Mouse (Mus musculus): ENCODE measurements around the gene Dmrtc1b. TPM values are rescaled to one million over a fixed set of nuclear protein-coding genes. Genes with fewer than 3 reads are reported as not detected.
"Not testable (repeated sequence)": the region's sequence is repeated elsewhere in the genome, so short reads cannot be mapped to it uniquely, and the experiment has no call there.

Gene Dmrtc1b
- total RNA-seq (2022) = not detected

GRCm38 (mm10) chrX:102707535-102707934 is at the start of gene Dmrtc1b, which contains the start of gene Gm9112:
Gene Dmrtc1b, plus strand, starts transcription at chrX:102707865.
Gene Gm9112, minus strand, starts transcription at chrX:102707635.
- not testable (repeated sequence) for DNase-seq (ENCODE audit: low spot score)

GRCm38 (mm10) chrX:102660712-102661111 is 47.0 kb upstream of the Dmrtc1b start:
- peak; percentile 19 for DNase-seq (ENCODE audit: low spot score)

GRCm38 (mm10) chrX:102666641-102667040 is 41.0 kb upstream of the Dmrtc1b start:
- no peak for DNase-seq (ENCODE audit: low spot score)

- DNase-seq (ENCODE audit: low spot score) = not testable (repeated sequence)
These were observed 23.0 kb upstream of the Dmrtc1b start for GRCm38 (mm10) chrX:102684706-102685105.

GRCm38 (mm10) chrX:102686872-102687271 is 20.8 kb upstream of the Dmrtc1b start, which contains the start of gene Gm3880:
Gene Gm3880, minus strand, starts transcription at chrX:102686972.
- DNase-seq (ENCODE audit: low spot score) = not testable (repeated sequence)

GRCm38 (mm10) chrX:102689252-102689651 is 18.4 kb upstream of the Dmrtc1b start:
- not testable (repeated sequence) for DNase-seq (ENCODE audit: low spot score)

- not testable (repeated sequence) for DNase-seq (ENCODE audit: low spot score)
These were observed 7.0 kb upstream of the Dmrtc1b start for GRCm38 (mm10) chrX:102700636-102701035.

- not testable (repeated sequence) for DNase-seq (ENCODE audit: low spot score)
These were observed 16.6 kb downstream of the Dmrtc1b start for GRCm38 (mm10) chrX:102724226-102724625.

Other genes with a start within 250 kb of the Dmrtc1b start
- gene Hdac8, start 202.5 kb upstream of the Dmrtc1b start, total RNA-seq (2022) = 1 to 10 TPM; 3.8 to 4.1 (median 4.0) TPM
- 10 to 100 TPM; 35.0 to 52.4 (median 39.0) TPM for gene Phka1, start 63.6 kb upstream of the Dmrtc1b start, total RNA-seq (2022)
- gene Gm3880, start 20.9 kb upstream of the Dmrtc1b start, total RNA-seq (2022) = not detected
- gene Gm9112, start 230 bp upstream of the Dmrtc1b start, total RNA-seq (2022) = not detected
- not detected for gene Dmrtc1c1, start 95.1 kb downstream of the Dmrtc1b start, total RNA-seq (2022)
- not detected for gene Dmrtc1c2, start 146.8 kb downstream of the Dmrtc1b start, total RNA-seq (2022)
- not detected for gene 1700031F05Rik, start 160.1 kb downstream of the Dmrtc1b start, total RNA-seq (2022)
- gene Dmrtc1a, start 200.8 kb downstream of the Dmrtc1b start, total RNA-seq (2022) = under 1 TPM in 3 of 4 experiments, not detected in 1; 0.28 to 0.43 (median 0.41) TPM
- gene 1700011M02Rik, start 201.0 kb downstream of the Dmrtc1b start, total RNA-seq (2022) = not detected
- gene 1700018G05Rik, start 220.5 kb downstream of the Dmrtc1b start, total RNA-seq (2022) = not detected